Mouse (Mus musculus): ENCODE measurements around the gene C1qtnf3. TPM values are rescaled to one million over a fixed set of nuclear protein-coding genes. Genes with fewer than 3 reads are reported as not detected.

The C1qtnf3 gene
- total RNA-seq (2014; rRNA removed): 0.85 and 3.0 TPM in 2 replicates
- 0.36 and 0.56 TPM in 2 replicates for polyA plus RNA-seq (2015; fragmentation: Nextera tagmentation; extraction: Ambion mirVana)

GRCm38 (mm10) chr15:10951951-10952759 is at the start of gene C1qtnf3:
Gene C1qtnf3 (plus strand): TSS chr15:10952332.
- Histone ChIP-seq H3K9ac (no peak within 1 kb of the TSS), H3K4me2 (ENCODE audit: low read depth) (no peak within 1 kb of the TSS), H3K27me3 (ENCODE audit: insufficient read depth, low read length) (no peaks in the 10 kb centered on the region), H3K9me3 (ENCODE audit: low read length) (no peaks in the 10 kb centered on the region), H3K36me3 (ENCODE audit: insufficient read depth) (no peaks in the 10 kb centered on the region), H3K27ac (ENCODE audit: low read depth, low read length) (no peak within 1 kb of the TSS), H3K4me1 (ENCODE audit: insufficient read depth) (no peaks in the 10 kb centered on the region), H3K4me3 (ENCODE audit: low read depth, low read length) (no peak within 1 kb of the TSS)
- DNase-seq (no peak), ATAC-seq (no peak)
- 77% methylated on average over 23 of the region's 23 CpGs for WGBS
- no peak for TF ChIP-seq CTCF (IDR thresholded peaks at IDR 0.05; ENCODE audit: low read depth)

GRCm38 (mm10) chr15:10902360-10902759 is 49.8 kb upstream of the C1qtnf3 start:
- no peak overlapping the region for H3K4me3 ChIP-seq (ENCODE audit: low read depth, low read length)
- WGBS: 90% methylated on average over 4 of the region's 4 CpGs
- no peak overlapping the region for H3K9ac ChIP-seq
- H3K27me3 ChIP-seq (ENCODE audit: insufficient read depth, low read length): no peaks in the 10 kb centered on the region
- no peak for TF ChIP-seq CTCF (IDR thresholded peaks at IDR 0.05; ENCODE audit: low read depth)
- no peak overlapping the region for H3K27ac ChIP-seq (ENCODE audit: low read depth, low read length)
- H3K36me3 ChIP-seq (ENCODE audit: insufficient read depth): no peaks in the 10 kb centered on the region
- no peaks in the 10 kb centered on the region for H3K9me3 ChIP-seq (ENCODE audit: low read length)
- no peak overlapping the region for H3K4me2 ChIP-seq (ENCODE audit: low read depth)
- DNase-seq: no peak
- H3K4me1 ChIP-seq (ENCODE audit: insufficient read depth): no peaks in the 10 kb centered on the region
- ATAC-seq: no peak

- WGBS: 79% methylated on average over 4 of the region's 4 CpGs
Measured at GRCm38 (mm10) chr15:10916611-10917311, 35.4 kb upstream of the C1qtnf3 start.

GRCm38 (mm10) chr15:10917312-10917660 is 34.8 kb upstream of the C1qtnf3 start:
- H3K9me3 ChIP-seq (ENCODE audit: low read length): no peaks in the 10 kb centered on the region
- H3K4me3 ChIP-seq (ENCODE audit: low read depth, low read length): no peak overlapping the region
- no peak for ATAC-seq
- H3K4me2 ChIP-seq (ENCODE audit: low read depth): no peak overlapping the region
- 92% methylated on average over 3 of the region's 3 CpGs for WGBS
- no peak for TF ChIP-seq CTCF (IDR thresholded peaks at IDR 0.05; ENCODE audit: low read depth)
- no peak overlapping the region for H3K9ac ChIP-seq
- no peaks in the 10 kb centered on the region for H3K36me3 ChIP-seq (ENCODE audit: insufficient read depth)
- H3K27ac ChIP-seq (ENCODE audit: low read depth, low read length): no peak overlapping the region
- no peaks in the 10 kb centered on the region for H3K27me3 ChIP-seq (ENCODE audit: insufficient read depth, low read length)
- no peak for DNase-seq
- H3K4me1 ChIP-seq (ENCODE audit: insufficient read depth): no peaks in the 10 kb centered on the region

More at GRCm38 (mm10) chr15:10916611-10917311, 35.4 kb upstream of the C1qtnf3 start:
- ATAC-seq (no peak), DNase-seq (no peak)
- no peak overlapping the region for H3K4me3 ChIP-seq (ENCODE audit: low read depth, low read length)
- H3K27me3 ChIP-seq (ENCODE audit: insufficient read depth, low read length): no peaks in the 10 kb centered on the region
- no peak for TF ChIP-seq CTCF (IDR thresholded peaks at IDR 0.05; ENCODE audit: low read depth)
- H3K9ac ChIP-seq: no peak overlapping the region
- H3K4me2 ChIP-seq (ENCODE audit: low read depth): no peak overlapping the region
- no peaks in the 10 kb centered on the region for H3K4me1 ChIP-seq (ENCODE audit: insufficient read depth)
- no peaks in the 10 kb centered on the region for H3K36me3 ChIP-seq (ENCODE audit: insufficient read depth)
- no peaks in the 10 kb centered on the region for H3K9me3 ChIP-seq (ENCODE audit: low read length)
- no peak overlapping the region for H3K27ac ChIP-seq (ENCODE audit: low read depth, low read length)

- no peak for DNase-seq
- Histone ChIP-seq H3K9me3 (ENCODE audit: low read length) (no peaks in the 10 kb centered on the region), H3K4me3 (ENCODE audit: low read depth, low read length) (no peak overlapping the region), H3K9ac (no peak overlapping the region), H3K36me3 (ENCODE audit: insufficient read depth) (no peaks in the 10 kb centered on the region), H3K4me1 (ENCODE audit: insufficient read depth) (no peaks in the 10 kb centered on the region), H3K27me3 (ENCODE audit: insufficient read depth, low read length) (no peaks in the 10 kb centered on the region), H3K27ac (ENCODE audit: low read depth, low read length) (no peak overlapping the region), H3K4me2 (ENCODE audit: low read depth) (no peak overlapping the region)
- WGBS: 88% methylated on average over 5 of the region's 5 CpGs
- no peak for ATAC-seq
- no peak for TF ChIP-seq CTCF (IDR thresholded peaks at IDR 0.05; ENCODE audit: low read depth)
Measured at GRCm38 (mm10) chr15:10920212-10920611, 31.9 kb upstream of the C1qtnf3 start.

- DNase-seq (peak; percentile 54), ATAC-seq (0 out of 2 replicates have a peak, but pooled peaks have one; percentile 19)
- H3K27me3 ChIP-seq (ENCODE audit: insufficient read depth, low read length): no peaks in the 10 kb centered on the region
- peak; percentile 60 for TF ChIP-seq CTCF (IDR thresholded peaks at IDR 0.05; ENCODE audit: low read depth)
- no peaks in the 10 kb centered on the region for H3K4me1 ChIP-seq (ENCODE audit: insufficient read depth)
- H3K4me3 ChIP-seq (ENCODE audit: low read depth, low read length): no peak overlapping the region
- no peak overlapping the region for H3K4me2 ChIP-seq (ENCODE audit: low read depth)
- H3K36me3 ChIP-seq (ENCODE audit: insufficient read depth): no peaks in the 10 kb centered on the region
- 26% methylated on average over 4 of the region's 4 CpGs for WGBS
- no peak overlapping the region for H3K27ac ChIP-seq (ENCODE audit: low read depth, low read length)
- H3K9ac ChIP-seq: no peak overlapping the region
- H3K9me3 ChIP-seq (ENCODE audit: low read length): no peaks in the 10 kb centered on the region
Measured at GRCm38 (mm10) chr15:10921064-10921463, 31.1 kb upstream of the C1qtnf3 start.

- ATAC-seq (no peak), DNase-seq (no peak)
Measured at GRCm38 (mm10) chr15:10922061-10922460, 30.1 kb upstream of the C1qtnf3 start.

More at GRCm38 (mm10) chr15:10922061-10922460, 30.1 kb upstream of the C1qtnf3 start:
- H3K9ac ChIP-seq: no peak overlapping the region
- H3K4me1 ChIP-seq (ENCODE audit: insufficient read depth): no peaks in the 10 kb centered on the region
- no peak overlapping the region for H3K4me3 ChIP-seq (ENCODE audit: low read depth, low read length)
- no peak for TF ChIP-seq CTCF (IDR thresholded peaks at IDR 0.05; ENCODE audit: low read depth)
- H3K4me2 ChIP-seq (ENCODE audit: low read depth): no peak overlapping the region
- no peaks in the 10 kb centered on the region for H3K36me3 ChIP-seq (ENCODE audit: insufficient read depth)
- H3K9me3 ChIP-seq (ENCODE audit: low read length): no peaks in the 10 kb centered on the region
- H3K27ac ChIP-seq (ENCODE audit: low read depth, low read length): no peak overlapping the region
- H3K27me3 ChIP-seq (ENCODE audit: insufficient read depth, low read length): no peaks in the 10 kb centered on the region
